Mouse (Mus musculus) lung, embryonic 15.5 days (tissue): ENCODE results near the gene Plxnd1. TPM values are rescaled to one million over a fixed set of nuclear protein-coding genes. Genes with fewer than 3 reads are reported as not detected.

Source experiments
- ATAC-seq: fragments of 200-750 bp; cut with Nextera tagmentation; 2 replicates; pipeline ENCODE4 v1.8.0; 2017; ENCODE audit warnings: moderate number of reproducible peaks, borderline replicate concordance; ENCODE audit not compliant: low FRiP score, low TSS enrichment; ENCODE audit errors: extremely low read depth
- H3K27ac ChIP-seq: fragments of 300-500 bp; sonication (generic); 2 replicates; pipeline ENCODE4 v1.5.1; 2015; ENCODE audit warnings: moderate library complexity, mild to moderate bottlenecking, inconsistent platforms
- H3K27me3 ChIP-seq: fragments of 300-500 bp; sonication (generic); 2 replicates; pipeline ENCODE4 v1.6.1; 2015; ENCODE audit warnings: inconsistent platforms
- H3K36me3 ChIP-seq: fragments of 300-500 bp; sonication (generic); 2 replicates; pipeline ENCODE4 v1.6.1; 2015; ENCODE audit warnings: inconsistent platforms
- H3K4me1 ChIP-seq: fragments of 300-500 bp; sonication (generic); 2 replicates; pipeline ENCODE4 v1.6.1; 2015; ENCODE audit warnings: inconsistent platforms
- H3K4me2 ChIP-seq: fragments of 300-500 bp; sonication (generic); 2 replicates; pipeline ENCODE4 v1.6.1; 2015; ENCODE audit warnings: inconsistent platforms, mild to moderate bottlenecking, moderate library complexity
- H3K4me3 ChIP-seq: fragments of 300-500 bp; sonication (generic); 2 replicates; pipeline ENCODE4 v1.5.1; 2015; ENCODE audit warnings: mild to moderate bottlenecking, inconsistent platforms
- H3K9ac ChIP-seq: fragments of 300-500 bp; sonication (generic); 2 replicates; pipeline ENCODE4 v1.6.1; 2015; ENCODE audit warnings: inconsistent platforms
- H3K9me3 ChIP-seq: fragments of 300-500 bp; sonication (generic); 2 replicates; pipeline ENCODE4 v1.6.1; 2016; ENCODE audit warnings: inconsistent platforms
- WGBS: fragments of 180-500 bp; shearing (Covaris S2); methylation state at CpG from one replicate; pipeline ENCODE4 v1.1.7; 2015; 5-methylcytosine and 5-hydroxymethylcytosine counted together
- polyA plus RNA-seq: library from polyadenylated mRNA; unstranded; fragments of >200 nt; fragmentation: Nextera tagmentation; extraction: Ambion mirVana; gene quantifications from 2 replicates; pipeline ENCODE4 v1.2.1, GENCODE M21; 2015

Gene Plxnd1
- polyA plus RNA-seq, 1 experiment from 2014 or later = 53.5 TPM

DNA sequence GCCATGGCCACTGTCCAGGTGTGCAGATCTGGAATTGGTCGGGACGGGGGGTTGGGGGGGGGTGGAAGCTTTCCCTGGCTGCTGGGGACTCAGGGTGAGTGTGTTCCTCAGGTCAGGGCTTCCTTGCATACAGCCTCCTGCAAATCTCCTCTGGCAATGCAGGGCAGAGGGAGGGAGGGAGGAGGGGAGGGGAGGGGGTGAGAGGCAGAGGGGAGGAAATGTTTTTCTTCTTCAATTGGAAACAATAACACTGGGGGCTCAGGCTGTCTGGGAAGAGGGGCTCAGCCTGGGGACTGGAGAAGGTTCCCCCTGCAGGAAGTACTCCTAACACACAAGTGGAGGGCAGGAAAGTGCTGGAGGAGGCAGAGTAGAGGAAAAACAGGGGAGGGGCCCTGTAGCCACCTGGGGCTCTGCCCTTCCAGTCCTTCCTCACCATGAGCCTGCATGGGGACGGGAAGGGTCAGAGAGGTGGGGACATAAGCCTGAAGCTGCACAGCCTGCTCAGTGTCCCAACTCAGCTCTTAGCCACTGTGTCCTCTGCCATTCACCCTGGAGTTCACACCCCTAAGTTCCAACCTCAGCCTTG lies 3.0 kb upstream of the Plxnd1 start:
- ATAC-seq = no peak
- Histone ChIP-seq H3K27me3 (peaks cover 16% of the 10 kb centered on the region), H3K27ac (peak overlapping the region; percentile 95), H3K4me2 (no peak overlapping the region; the same call in 1 of the 2 replicates), H3K36me3 (no peaks in the 10 kb centered on the region), H3K9me3 (no peaks in the 10 kb centered on the region), H3K4me1 (peaks cover 48% of the 10 kb centered on the region), H3K4me3 (no peak overlapping the region), H3K9ac (no peak overlapping the region)
- 20% methylated on average over 3 of the region's 3 CpGs for WGBS

GRCm38 (mm10) chr6:115996171-115996851 lies 1.5 kb upstream of the Plxnd1 start:
- ATAC-seq = 0 out of 2 replicates have a peak, but pooled peaks have one; percentile 4
- 19% methylated on average over 6 of the region's 6 CpGs for WGBS

GRCm38 (mm10) chr6:115995531-115995941 lies 731 bp upstream of the Plxnd1 start:
- no peak for ATAC-seq
- Histone ChIP-seq H3K4me1 (peaks cover 63% of the 10 kb centered on the region), H3K4me2 (peak overlapping the region; percentile 86), H3K27ac (peak overlapping the region; percentile 95), H3K9me3 (no peaks in the 10 kb centered on the region), H3K27me3 (peaks cover 26% of the 10 kb centered on the region), H3K9ac (peak overlapping the region; percentile 8; the same call in 1 of the 2 replicates), H3K36me3 (no peaks in the 10 kb centered on the region), H3K4me3 (peak overlapping the region; percentile 60)
- WGBS = 41% methylated on average over 4 of the region's 4 CpGs

More at GRCm38 (mm10) chr6:115996171-115996851, 1.5 kb upstream of the Plxnd1 start:
- Histone ChIP-seq H3K9me3 (no peaks in the 10 kb centered on the region), H3K4me2 (peak overlapping the region; percentile 86; the same call in 1 of the 2 replicates), H3K36me3 (no peaks in the 10 kb centered on the region), H3K9ac (no peak overlapping the region), H3K4me1 (peaks cover 56% of the 10 kb centered on the region), H3K27me3 (peaks cover 26% of the 10 kb centered on the region), H3K4me3 (no peak overlapping the region), H3K27ac (peak overlapping the region; percentile 95)

DNA sequence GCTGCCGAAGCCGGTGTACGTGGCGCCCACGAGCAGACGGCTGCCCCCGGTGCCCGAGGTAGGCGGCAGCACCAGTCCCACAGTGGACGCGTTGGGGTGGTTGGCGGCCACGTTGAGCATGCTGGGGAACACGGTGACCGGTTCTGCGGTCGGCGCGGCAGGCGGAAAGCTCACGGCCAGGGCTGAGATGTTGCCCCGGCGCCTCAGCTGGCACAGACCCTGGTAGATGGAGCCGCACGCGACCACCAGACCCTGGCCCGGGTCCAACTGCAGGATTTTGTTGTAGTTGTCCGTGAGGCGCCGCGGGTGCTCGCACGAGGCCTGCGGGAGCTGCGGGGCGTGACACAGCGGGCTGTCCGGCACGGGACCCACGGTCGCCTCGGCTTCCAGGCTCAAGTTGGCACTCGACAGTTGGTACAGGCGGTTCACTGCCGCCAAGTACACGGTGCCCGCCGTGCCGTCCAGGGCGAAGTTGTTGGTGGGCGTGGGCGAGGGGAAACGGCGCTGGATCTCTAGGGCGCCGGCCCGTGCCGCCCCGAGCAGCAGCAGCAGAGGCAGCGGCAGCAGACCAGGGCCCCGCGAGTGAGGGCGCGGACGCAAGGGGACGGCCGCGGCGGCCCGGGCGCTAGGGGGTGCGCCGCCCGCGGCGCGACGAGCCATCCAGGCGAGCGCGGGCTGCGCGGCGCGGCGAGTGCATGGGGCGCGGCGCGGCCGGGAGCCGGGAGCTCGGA lies 494 bp downstream of the Plxnd1 start:
- Histone ChIP-seq H3K9me3 (no peaks in the 10 kb centered on the region), H3K9ac (peak overlapping the region; percentile 75), H3K36me3 (no peaks in the 10 kb centered on the region), H3K27me3 (peaks cover 26% of the 10 kb centered on the region), H3K4me1 (peaks cover 76% of the 10 kb centered on the region), H3K27ac (peak overlapping the region; percentile 95), H3K4me2 (peak overlapping the region; percentile 86), H3K4me3 (peak overlapping the region; percentile 60)
- ATAC-seq = no peak
- WGBS = under 1% methylated on average over 79 of the region's 93 CpGs

GRCm38 (mm10) chr6:115993463-115994145 lies 1.2 kb downstream of the Plxnd1 start:
- peak overlapping the region; percentile 86 for H3K4me2 ChIP-seq
- peaks cover 26% of the 10 kb centered on the region for H3K27me3 ChIP-seq
- H3K9ac ChIP-seq = peak overlapping the region; percentile 75
- no peaks in the 10 kb centered on the region for H3K9me3 ChIP-seq
- peaks cover 79% of the 10 kb centered on the region for H3K4me1 ChIP-seq
- peak overlapping the region; percentile 95 for H3K27ac ChIP-seq
- no peak for ATAC-seq
- no peaks in the 10 kb centered on the region for H3K36me3 ChIP-seq
- H3K4me3 ChIP-seq = peak overlapping the region; percentile 60
- under 1% methylated on average over 86 of the region's 86 CpGs for WGBS

DNA sequence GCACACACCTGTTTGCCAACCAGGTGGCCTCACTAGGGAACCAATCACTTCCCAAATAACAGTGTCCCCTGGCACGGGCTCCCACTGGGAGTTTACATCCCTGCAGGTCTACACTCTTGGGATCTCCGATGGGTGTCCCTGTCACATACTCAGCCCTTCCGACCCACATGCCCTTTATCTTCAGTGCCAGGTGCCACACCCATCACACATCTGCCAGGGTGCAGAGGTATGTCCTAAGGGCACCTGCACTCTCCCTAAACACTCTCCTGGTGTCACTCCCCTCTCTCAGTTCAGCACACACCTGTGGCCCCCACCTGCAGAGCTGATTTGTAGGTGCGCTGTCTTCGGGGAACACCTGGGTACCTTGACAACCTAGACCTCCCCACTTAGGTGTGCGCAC lies 1.8 kb downstream of the Plxnd1 start:
- H3K9ac ChIP-seq = peak overlapping the region; percentile 75
- no peaks in the 10 kb centered on the region for H3K36me3 ChIP-seq
- peaks cover 26% of the 10 kb centered on the region for H3K27me3 ChIP-seq
- peak overlapping the region; percentile 86 for H3K4me2 ChIP-seq
- peaks cover 76% of the 10 kb centered on the region for H3K4me1 ChIP-seq
- no peak for ATAC-seq
- peak overlapping the region; percentile 60 for H3K4me3 ChIP-seq
- peak overlapping the region; percentile 95 for H3K27ac ChIP-seq
- H3K9me3 ChIP-seq = no peaks in the 10 kb centered on the region
- 27% methylated on average over 6 of the region's 6 CpGs for WGBS

DNA sequence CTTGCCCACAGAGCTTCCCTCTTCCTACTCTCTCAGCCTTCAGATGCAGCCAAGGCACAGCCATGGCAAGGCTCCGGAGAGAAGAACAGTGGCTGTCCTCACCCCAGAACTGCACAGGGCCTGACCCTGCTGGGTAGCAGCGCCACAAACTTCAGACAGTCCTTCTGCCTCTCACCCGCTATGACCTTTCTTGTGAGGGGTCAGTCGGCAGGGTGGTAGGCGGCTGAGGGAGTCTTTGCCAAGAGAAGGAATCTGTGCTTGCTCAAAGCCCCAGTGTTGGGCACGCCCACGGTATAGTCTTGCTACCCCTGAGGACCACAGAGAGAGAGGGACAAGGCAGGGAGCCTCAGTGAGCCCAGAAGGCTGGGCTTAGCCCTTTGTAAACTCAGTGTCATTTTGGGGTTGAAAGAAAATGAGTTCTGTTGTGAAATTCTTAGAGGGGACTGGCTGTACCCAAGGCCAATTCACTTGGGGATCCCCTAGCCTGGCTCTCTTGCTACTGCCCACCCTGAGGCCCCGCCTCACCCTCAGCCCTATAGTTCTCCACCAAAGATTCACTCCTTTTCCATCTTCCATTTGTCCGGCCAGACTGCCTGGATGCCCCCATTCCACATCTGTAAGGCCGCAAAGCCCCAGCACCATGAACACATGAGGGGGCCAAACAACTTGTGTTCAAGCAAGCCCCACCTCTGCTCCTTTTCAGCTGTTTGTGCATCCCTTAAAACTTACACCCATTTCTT lies 2.8 kb downstream of the Plxnd1 start:
- Histone ChIP-seq H3K4me3 (peak overlapping the region; percentile 60), H3K36me3 (no peaks in the 10 kb centered on the region), H3K4me2 (peak overlapping the region; percentile 86), H3K9ac (peak overlapping the region; percentile 44), H3K9me3 (no peaks in the 10 kb centered on the region), H3K27me3 (peaks cover 26% of the 10 kb centered on the region), H3K4me1 (peaks cover 76% of the 10 kb centered on the region), H3K27ac (peak overlapping the region; percentile 75)
- 22% methylated on average over 10 of the region's 10 CpGs for WGBS
- ATAC-seq = no peak

DNA sequence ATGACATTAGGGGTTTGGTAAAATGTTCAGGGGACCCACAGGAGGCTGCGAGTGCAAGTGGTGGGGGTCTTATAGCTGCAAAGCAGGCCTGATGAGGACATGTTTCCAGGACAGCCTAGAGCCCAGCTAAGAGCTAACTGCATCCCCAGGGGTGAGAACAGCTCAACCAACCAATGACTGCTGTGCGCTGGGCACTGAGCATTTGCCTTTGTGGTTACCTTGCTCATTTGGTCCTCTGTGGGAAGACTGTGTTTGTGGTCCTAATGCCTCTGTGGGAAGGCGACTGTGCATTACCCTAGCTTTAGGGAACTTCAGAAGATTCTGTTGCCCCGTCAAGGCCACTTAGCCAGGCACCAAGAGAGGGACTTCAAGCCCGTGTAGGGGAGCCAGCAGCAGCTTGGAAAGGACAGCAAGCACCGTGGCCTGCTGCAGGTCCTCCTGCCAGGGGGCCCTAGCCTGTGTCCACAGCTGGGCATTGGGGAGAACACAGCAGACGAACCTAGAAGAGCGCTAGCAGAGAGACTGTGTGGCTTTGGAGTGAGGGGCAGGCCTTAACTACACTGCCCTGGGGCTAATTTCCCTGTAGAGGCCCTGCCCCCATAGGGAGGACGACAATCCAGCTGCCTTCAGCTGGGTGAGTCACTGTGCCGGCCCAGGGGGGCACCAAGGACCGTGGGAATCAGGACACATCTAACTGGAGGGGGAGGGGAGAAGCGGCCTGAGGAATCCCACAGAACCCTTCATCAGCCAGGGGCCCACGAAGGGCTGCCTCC lies 3.5 kb downstream of the Plxnd1 start:
- Histone ChIP-seq H3K9me3 (no peaks in the 10 kb centered on the region), H3K4me2 (peak overlapping the region; percentile 86), H3K4me1 (peaks cover 76% of the 10 kb centered on the region), H3K9ac (peak overlapping the region; percentile 44), H3K27ac (peak overlapping the region; percentile 75), H3K36me3 (no peaks in the 10 kb centered on the region), H3K4me3 (peak overlapping the region; percentile 60), H3K27me3 (peaks cover 26% of the 10 kb centered on the region)
- ATAC-seq = no peak
- WGBS = 24% methylated on average over 13 of the region's 13 CpGs

DNA sequence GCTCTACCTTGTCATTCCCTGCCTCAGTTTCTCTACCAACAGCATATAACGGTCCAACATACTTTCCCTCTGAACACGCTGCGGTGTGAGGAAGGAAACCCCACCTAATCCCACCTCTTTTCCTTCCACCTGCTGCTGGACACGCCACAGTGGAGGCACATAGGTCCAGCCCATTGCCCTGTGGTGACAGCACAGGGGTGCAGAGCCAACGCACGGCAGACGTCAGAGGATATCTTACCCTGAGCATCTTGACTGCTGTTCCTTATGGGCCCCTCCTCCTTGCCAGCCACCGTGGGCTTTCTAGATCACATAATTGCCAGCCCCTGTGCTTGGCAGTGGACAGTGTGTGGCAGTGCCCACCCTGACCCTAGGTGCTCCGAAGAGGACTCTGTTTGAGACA lies 4.3 kb downstream of the Plxnd1 start:
- Histone ChIP-seq H3K4me1 (peaks cover 76% of the 10 kb centered on the region), H3K9ac (peak overlapping the region; percentile 44; the same call in 1 of the 2 replicates), H3K4me2 (peak overlapping the region; percentile 86), H3K27me3 (peaks cover 26% of the 10 kb centered on the region), H3K36me3 (no peaks in the 10 kb centered on the region), H3K4me3 (peak overlapping the region; percentile 60), H3K9me3 (no peaks in the 10 kb centered on the region), H3K27ac (no peak overlapping the region)
- WGBS = 65% methylated on average over 9 of the region's 9 CpGs
- no peak for ATAC-seq

GRCm38 (mm10) chr6:115990056-115990455 lies 4.7 kb downstream of the Plxnd1 start:
- Histone ChIP-seq H3K9ac (0 out of 2 replicates have a peak overlapping the region, but pooled peaks have one; percentile 8), H3K4me2 (peak overlapping the region; percentile 86), H3K36me3 (no peaks in the 10 kb centered on the region), H3K27ac (no peak overlapping the region), H3K27me3 (peaks cover 26% of the 10 kb centered on the region), H3K9me3 (no peaks in the 10 kb centered on the region), H3K4me1 (peaks cover 79% of the 10 kb centered on the region), H3K4me3 (peak overlapping the region; percentile 60)
- 67% methylated on average over 3 of the region's 3 CpGs for WGBS
- ATAC-seq = no peak
